8 mouse cellular contexts compared by ENCODE assay signal in the genomic region with DNA sequence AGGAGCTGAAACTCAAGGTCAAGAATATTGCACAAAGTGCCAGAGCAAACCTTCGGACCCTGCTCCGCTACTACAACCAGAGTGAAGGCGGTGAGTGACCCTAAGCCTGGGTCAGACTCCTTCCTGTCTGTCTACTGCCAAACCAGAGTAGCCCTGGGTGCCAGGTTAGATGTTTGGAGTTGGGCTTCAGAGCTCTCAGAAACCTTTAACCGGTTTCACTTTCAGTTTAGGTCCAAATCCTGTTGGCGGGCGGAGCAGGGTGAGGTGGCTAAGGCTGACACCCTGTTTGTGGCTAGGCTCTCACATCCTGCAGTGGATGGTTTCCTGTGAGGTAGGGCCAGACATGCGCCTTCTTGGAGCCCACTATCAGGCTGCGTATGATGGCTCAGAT. TPM values are rescaled to one million over a fixed set of nuclear protein-coding genes. Genes with fewer than 3 reads are reported as not detected.
DNase-seq lines count a peak whose midpoint lies in the region; ATAC-seq lines count a peak whose summit lies in the region.

No protein-coding gene starts in this region.

- H3K9me3 ChIP-seq in hindbrain, embryonic 16.5 days (ENCODE audit: control insufficient read depth, low read length), result no peaks in the 10 kb centered on the region
- no peaks in the 10 kb centered on the region for H3K9me3 ChIP-seq in midbrain, embryonic 16.5 days (replicated peaks; ENCODE audit: control insufficient read depth, low read length, poor library complexity, severe bottlenecking)

- H3K9ac ChIP-seq in hindbrain, embryonic 16.5 days (ENCODE audit: low read depth, low read length), result peak overlapping the region; percentile 54
- 0 out of 2 replicates have a peak overlapping the region, but pooled peaks have one; percentile 62 for H3K9ac ChIP-seq in midbrain, embryonic 16.5 days (ENCODE audit: low read depth, low read length)

- H3K4me3 ChIP-seq in hindbrain, embryonic 16.5 days (ENCODE audit: low read length), result peak overlapping the region; percentile 54
- H3K4me3 ChIP-seq in midbrain, embryonic 16.5 days (ENCODE audit: low read depth, low read length), result peak overlapping the region; percentile 59

- no peak overlapping the region for H3K27ac ChIP-seq in hindbrain, embryonic 16.5 days (ENCODE audit: low read depth, low read length)
- H3K27ac ChIP-seq in midbrain, embryonic 16.5 days (ENCODE audit: low read length), result no peak overlapping the region

- no peaks in the 10 kb centered on the region for H3K27me3 ChIP-seq in hindbrain, embryonic 16.5 days (replicated peaks; ENCODE audit: control insufficient read depth, insufficient read depth, low read length)
- no peaks in the 10 kb centered on the region for H3K27me3 ChIP-seq in midbrain, embryonic 16.5 days (ENCODE audit: control insufficient read depth, insufficient read depth, low read depth, low read length)

- H3K36me3 ChIP-seq in hindbrain, embryonic 16.5 days (ENCODE audit: control insufficient read depth, insufficient read depth, low read length), result no peaks in the 10 kb centered on the region
- H3K36me3 ChIP-seq in midbrain, embryonic 16.5 days (ENCODE audit: control insufficient read depth, insufficient read depth, low read length), result no peaks in the 10 kb centered on the region

- peak; percentile 43; the same call in 1 of the 2 replicates for ATAC-seq in hindbrain, embryonic 16.5 days
- ATAC-seq in midbrain, embryonic 16.5 days, result peak; percentile 14

- 65% methylated on average over 8 of the region's 8 CpGs for WGBS in hindbrain, embryonic 16.5 days
- 71% methylated on average over 8 of the region's 8 CpGs for WGBS in midbrain, embryonic 16.5 days

- no peaks in the 10 kb centered on the region for H3K4me1 ChIP-seq in hindbrain, embryonic 16.5 days (ENCODE audit: control insufficient read depth, insufficient read depth, low read depth, low read length)
- peaks cover 2% of the 10 kb centered on the region; the same call in 1 of the 2 replicates for H3K4me1 ChIP-seq in midbrain, embryonic 16.5 days (ENCODE audit: control insufficient read depth, insufficient read depth, low read length)

- peak; percentile 14 for DNase-seq in embryo, embryonic 10.5 days (ENCODE audit: low spot score)
- no peak for DNase-seq in embryo, embryonic 10 days (ENCODE audit: low spot score)
- DNase-seq in adrenal gland, postnatal 10 days, result peak; percentile 53
- DNase-seq in gastrocnemius, adult 8-10 months (ENCODE audit: low spot score in 2 of 2), result peak; percentile 18 to 50
- DNase-seq in liver, result peak; percentile 18
- peak; percentile 7 for DNase-seq in testis, postnatal 14 days (ENCODE audit: low spot score)

- peak overlapping the region; percentile 94 for H3K4me2 ChIP-seq in hindbrain, embryonic 16.5 days (ENCODE audit: low read length)
- H3K4me2 ChIP-seq in midbrain, embryonic 16.5 days (ENCODE audit: low read length), result peak overlapping the region; percentile 99

RNA-seq across cellular contexts. Expression of a gene that starts 0.7 kb away (rescaled TPM):
- total RNA-seq in adrenal gland, postnatal 10 days (2021), result 1 to 10 TPM; 4.6 to 5.0 TPM
- 1 to 10 TPM in 2 of 4 experiments, under 1 TPM in 2; 0.36 to 1.6 (median 0.90) TPM for total RNA-seq in gastrocnemius, adult 8-10 months (2022)
- 1.5 and 1.6 TPM in 2 replicates for polyA plus RNA-seq in hindbrain, embryonic 16.5 days (2015; fragmentation: Nextera tagmentation; extraction: Ambion mirVana)
- 1.2 and 1.9 TPM in 2 replicates for polyA plus RNA-seq in midbrain, embryonic 16.5 days (2015; fragmentation: Nextera tagmentation; extraction: Ambion mirVana)

RNA-seq across cellular contexts. Expression of a gene that starts 7.1 kb away (rescaled TPM):
- not detected for total RNA-seq in adrenal gland, postnatal 10 days (2021)
- total RNA-seq in gastrocnemius, adult 8-10 months (2022), result not detected
- polyA plus RNA-seq in hindbrain, embryonic 16.5 days (2015; fragmentation: Nextera tagmentation; extraction: Ambion mirVana), result not detected in 2 replicates
- polyA plus RNA-seq in midbrain, embryonic 16.5 days (2015; fragmentation: Nextera tagmentation; extraction: Ambion mirVana), result not detected in 2 replicates

RNA-seq across cellular contexts. Expression of a gene that starts 12.6 kb away (rescaled TPM):
- not detected for total RNA-seq in adrenal gland, postnatal 10 days (2021)
- not detected for total RNA-seq in gastrocnemius, adult 8-10 months (2022)
- not detected in 2 replicates for polyA plus RNA-seq in hindbrain, embryonic 16.5 days (2015; fragmentation: Nextera tagmentation; extraction: Ambion mirVana)
- not detected in 2 replicates for polyA plus RNA-seq in midbrain, embryonic 16.5 days (2015; fragmentation: Nextera tagmentation; extraction: Ambion mirVana)

RNA-seq across cellular contexts. Expression of a gene that starts 33.4 kb away (rescaled TPM):
- not detected for total RNA-seq in adrenal gland, postnatal 10 days (2021)
- total RNA-seq in gastrocnemius, adult 8-10 months (2022), result not detected
- not detected in 2 replicates for polyA plus RNA-seq in hindbrain, embryonic 16.5 days (2015; fragmentation: Nextera tagmentation; extraction: Ambion mirVana)
- polyA plus RNA-seq in midbrain, embryonic 16.5 days (2015; fragmentation: Nextera tagmentation; extraction: Ambion mirVana), result not detected in 2 replicates

RNA-seq across cellular contexts. Expression of a gene that starts 33.6 kb away (rescaled TPM):
- total RNA-seq in adrenal gland, postnatal 10 days (2021), result not detected
- total RNA-seq in gastrocnemius, adult 8-10 months (2022), result not detected
- not detected in 2 replicates for polyA plus RNA-seq in hindbrain, embryonic 16.5 days (2015; fragmentation: Nextera tagmentation; extraction: Ambion mirVana)
- polyA plus RNA-seq in midbrain, embryonic 16.5 days (2015; fragmentation: Nextera tagmentation; extraction: Ambion mirVana), result not detected in 2 replicates
